Mouse (Mus musculus) spleen, postnatal 36 days (tissue): ENCODE measurements around the gene Crlf1.
"Not testable (repeated sequence)": the region's sequence is repeated elsewhere in the genome, so short reads cannot be mapped to it uniquely, and the experiment has no call there.

Source experiments
- DNase-seq, 2 experiments: peaks; one replicate each; pipeline ENCODE4 v3.0.0; 2022; ENCODE audit warnings: low spot score in 2 of 2, mixed read lengths in 1 of 2

The Crlf1 gene

DNA sequence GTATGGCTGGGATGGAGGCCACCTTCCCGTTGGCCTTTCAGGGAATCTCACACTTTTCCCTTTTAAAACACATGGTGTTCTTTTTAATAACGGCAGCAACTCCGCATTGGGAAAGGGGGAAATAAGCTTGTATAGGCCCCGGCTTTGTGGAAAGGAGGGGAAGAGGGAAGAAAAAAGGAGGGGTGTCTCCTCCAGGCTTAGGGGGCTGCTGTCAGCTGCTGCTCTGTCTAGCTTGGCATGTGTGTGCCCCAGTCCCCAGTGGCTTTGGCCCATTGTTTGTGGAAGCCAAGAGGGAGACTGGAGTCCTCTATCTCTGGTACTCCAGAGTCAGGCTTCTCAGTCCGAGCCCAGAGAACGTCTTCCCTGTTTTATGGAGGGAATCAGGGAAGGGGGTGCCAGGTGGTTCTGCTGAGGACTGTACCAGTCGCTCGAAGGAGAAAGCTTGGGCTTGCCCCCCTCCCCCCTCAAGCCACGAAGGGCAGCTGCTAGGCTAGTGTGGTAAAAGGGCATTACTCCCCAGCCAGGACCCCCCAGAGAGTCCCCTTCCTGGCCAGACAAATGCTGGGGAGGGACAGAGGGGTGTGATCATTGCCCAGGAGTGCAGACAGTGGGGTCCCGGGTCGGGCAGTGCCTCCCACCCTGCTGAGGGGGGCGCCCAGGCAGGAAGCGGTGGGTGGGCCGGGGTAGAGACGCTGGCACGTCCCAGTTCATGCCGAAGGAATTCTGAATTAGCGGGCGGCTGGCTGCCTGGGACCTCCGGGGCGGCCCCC lies 2.2 kb downstream of the Crlf1 start:
- DNase-seq = no peak

DNA sequence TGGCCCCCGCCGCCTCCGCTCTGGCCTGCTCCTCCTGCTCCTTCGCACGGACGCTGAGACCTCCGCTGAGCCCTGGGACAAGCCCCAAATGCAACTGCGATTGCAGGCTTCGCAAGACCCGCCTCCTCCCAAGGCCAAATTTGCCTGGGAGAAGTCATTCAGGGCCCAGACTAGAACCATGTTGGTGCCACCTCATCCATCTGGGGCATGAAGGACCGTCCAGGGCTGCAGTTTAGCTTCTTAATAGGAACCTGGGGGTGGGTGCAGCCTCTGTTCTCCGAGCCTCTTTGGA lies 2.8 kb downstream of the Crlf1 start:
- DNase-seq = no peak

DNA sequence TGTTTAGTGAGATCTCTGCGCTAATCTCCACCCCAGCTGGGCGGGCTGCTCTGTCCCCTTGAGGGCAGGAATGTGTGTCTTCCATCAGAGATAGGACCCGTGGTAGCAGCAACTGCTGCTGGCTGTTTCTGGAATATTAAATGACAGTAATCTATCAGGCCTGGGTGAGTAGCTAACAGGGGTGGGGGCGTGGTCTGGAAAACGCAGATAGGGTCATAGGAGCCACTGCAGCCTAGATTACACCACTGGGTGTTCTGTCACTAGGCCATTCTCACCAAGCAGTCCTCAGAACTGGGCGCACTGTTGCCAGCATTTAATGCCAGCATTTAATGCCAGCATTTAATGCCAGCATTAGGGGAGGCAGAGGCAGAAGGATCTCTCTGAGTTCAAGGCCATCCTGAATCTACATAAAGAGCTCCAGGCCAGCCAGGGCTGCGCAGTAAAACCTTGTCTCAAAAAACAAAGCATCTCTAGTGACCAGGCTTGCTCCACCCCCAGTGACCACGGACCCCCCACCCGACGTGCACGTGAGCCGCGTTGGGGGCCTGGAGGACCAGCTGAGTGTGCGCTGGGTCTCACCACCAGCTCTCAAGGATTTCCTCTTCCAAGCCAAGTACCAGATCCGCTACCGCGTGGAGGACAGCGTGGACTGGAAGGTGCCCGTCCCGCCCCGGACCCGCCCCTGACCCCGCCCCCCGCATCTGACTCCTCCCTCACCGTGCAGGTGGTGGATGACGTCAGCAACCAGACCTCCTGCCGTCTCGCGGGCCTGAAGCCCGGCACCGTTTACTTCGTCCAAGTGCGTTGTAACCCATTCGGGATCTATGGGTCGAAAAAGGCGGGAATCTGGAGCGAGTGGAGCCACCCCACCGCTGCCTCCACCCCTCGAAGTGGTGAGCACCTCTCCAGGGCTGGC lies 7.7 kb downstream of the Crlf1 start:
- peak in 1 of 2 experiments; percentile 45 for DNase-seq

DNA sequence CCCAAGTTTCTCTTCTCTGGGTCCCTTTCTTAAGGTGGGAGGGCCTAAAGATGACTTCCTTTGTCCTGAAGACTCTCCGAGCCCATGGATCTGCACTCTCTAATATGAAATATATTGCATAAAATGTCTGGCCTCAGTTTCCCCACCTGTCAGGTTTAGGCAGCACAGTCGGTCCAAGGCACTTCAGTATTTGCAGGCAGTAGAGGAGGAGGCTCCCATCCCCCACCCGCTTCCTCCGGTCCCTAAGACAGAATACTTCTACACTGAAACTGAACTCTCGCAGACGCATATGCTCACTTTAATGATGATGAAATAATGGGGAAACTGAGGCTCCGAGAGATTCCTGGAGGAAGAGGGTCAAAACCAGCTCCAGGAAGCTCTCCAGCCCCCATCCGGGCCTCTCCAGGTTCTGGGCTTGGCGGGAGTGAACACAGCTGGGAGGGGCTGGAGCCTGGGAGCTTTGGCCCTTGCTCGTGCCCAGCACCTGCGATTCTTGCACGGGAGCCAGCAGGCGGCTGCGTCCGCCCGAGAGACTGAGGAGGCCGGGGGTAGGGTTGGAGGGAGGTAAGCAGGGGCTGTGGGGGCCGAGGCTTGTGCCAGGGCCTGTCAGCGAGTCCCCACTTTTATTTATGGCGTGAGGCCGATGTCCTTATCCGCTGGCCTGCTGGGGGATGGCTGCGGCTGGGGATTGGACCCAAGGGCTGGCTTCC lies 9.0 kb downstream of the Crlf1 start:
- no peak for DNase-seq

DNA sequence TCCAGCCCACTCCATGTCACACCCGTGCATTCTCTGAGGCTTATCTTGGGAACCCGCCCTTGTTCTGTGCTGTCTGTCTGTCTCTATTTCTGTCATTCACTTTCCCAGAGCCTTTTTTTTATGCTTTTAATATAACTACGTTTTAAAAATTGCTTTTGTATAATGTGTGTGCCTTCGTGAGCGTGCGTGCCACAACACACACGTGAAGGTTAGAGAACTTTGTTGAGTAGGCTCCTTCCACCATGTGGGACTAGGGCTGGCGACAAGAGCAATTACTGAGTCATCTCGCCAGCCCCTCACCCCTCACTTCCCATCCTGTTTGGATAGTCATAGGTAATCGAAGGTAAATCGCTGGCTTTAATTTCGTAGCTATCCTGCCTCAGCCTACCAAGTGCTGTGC lies 9.6 kb downstream of the Crlf1 start:
- no peak for DNase-seq

DNA sequence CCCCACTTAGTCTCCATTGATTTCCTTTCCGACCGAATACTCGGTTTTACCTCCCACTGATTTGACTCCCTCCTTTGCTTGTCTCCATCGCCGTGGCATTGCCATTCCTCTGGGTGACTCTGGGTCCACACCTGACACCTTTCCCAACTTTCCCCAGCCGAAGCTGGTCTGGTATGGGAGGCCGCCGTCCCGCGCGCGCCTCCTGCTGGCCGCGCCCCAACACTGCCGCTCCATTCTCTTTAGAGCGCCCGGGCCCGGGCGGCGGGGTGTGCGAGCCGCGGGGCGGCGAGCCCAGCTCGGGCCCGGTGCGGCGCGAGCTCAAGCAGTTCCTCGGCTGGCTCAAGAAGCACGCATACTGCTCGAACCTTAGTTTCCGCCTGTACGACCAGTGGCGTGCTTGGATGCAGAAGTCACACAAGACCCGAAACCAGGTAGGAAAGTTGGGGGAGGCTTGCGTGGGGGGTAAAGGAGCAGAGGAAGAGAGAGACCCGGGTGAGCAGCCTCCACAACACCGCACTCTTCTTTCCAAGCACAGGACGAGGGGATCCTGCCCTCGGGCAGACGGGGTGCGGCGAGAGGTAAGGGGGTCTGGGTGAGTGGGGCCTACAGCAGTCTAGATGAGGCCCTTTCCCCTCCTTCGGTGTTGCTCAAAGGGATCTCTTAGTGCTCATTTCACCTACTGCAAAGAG lies 10.2 kb downstream of the Crlf1 start:
- DNase-seq = peak; percentile 34 to 49

DNA sequence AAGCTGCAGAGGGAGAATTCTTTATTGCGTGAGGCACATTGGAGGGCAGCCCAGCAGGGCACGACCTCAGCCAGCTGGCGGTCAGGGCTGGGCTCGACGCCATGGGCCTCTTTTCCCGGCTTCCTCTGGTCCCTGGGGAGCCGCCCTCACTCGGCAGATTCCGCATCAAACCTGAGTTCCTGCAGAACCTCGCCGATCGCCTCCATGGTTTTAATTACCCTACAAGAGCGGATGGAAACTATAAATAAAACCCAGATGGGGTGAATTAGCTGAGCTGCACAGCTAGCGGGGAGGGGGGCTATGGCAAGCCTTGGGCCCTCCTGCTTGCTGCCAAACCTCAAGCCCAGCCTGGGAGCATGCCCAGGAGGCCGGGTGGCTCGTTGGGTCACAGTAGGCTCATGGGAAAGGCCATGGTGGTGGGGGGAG lies 11.3 kb downstream of the Crlf1 start:
- no peak for DNase-seq

DNA sequence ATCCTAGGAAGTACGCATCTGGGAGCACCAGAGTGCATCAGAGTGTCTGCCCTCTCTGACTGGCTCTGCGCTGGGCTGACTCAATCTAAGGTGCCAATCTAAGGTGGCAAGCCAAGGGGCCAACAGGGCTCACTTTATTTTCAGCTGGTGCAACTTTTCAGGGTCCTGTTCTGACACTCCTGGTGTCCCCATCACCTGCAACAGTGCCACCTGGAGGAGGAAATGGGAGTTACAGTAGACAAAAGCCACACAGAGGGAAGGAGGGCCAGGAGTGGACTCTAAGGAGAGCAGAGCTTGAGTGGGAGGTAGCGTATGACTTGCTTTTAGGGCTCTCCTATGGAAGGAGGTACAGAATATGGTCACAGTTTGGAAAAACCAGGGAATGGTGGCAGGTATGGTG lies 11.9 kb downstream of the Crlf1 start:
- peak; percentile 69 to 79 for DNase-seq

DNA sequence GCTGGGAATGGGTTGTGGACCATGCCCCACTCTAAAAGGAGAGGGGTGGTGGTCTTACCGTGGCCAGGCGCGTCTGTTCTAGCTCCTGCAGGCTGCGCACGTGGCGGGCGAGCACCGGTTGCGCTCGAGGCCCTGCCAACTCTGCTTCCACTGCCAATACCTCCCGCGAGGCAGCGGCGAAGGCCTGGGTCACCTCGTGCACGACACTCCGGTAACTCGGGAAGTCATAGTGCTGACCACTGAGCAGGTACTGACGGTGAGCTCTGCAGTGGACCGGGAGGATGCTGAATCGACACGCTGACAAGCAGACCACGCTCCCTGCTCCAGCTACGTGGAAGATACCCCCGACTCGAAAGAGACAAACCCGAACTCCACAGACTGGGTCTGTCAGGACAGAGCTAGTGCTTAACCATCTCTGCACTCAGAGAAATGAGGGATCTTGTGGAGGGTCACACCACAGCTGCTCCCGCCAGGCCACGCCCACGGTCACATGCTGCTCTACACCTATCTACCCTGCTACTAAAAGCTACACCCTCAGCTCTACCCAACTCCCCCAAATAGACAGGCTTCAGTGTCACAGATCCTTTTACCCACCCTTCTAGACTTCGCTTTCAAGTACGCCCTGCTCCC lies 12.9 kb downstream of the Crlf1 start:
- DNase-seq = no peak

DNA sequence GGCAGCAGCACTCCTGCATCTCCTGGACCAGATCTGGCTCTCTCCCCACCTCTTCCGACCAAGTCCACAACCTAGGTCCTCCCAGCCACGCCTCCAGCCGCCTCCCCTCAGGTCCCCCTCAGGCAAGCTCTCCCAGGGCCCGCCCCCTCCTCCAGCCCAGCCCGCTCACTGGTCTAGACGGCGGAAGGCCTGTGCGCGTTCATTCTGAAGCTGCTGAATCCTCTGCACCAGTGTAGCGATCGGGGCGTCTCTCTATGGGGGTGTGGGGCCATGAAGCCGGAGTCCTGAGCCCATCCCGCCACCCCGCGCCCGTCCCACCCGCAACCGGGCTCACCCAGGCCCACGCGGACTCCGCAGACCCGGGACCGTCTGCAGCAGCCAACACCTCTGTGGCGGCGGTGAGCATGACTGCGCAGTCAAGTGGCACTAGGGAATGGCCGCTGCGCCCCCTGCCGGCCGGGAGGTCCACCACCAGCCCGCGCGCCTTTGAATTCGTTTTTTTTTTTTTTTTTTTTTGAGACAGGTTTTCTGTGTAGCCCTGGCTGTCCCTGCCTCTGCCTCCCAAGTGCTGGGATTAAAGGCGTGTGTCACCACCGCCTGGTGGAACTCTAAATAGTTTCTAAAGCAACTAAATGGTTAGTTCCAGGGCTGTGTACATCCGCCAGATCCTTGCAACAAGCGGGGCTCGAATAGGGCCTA lies 13.5 kb downstream of the Crlf1 start, which contains the start of gene Rex1bd:
Rex1bd (minus strand) TSS at position 425 of the 699 bp plus-strand sequence.
- DNase-seq = peak; percentile 94 to 95

DNA sequence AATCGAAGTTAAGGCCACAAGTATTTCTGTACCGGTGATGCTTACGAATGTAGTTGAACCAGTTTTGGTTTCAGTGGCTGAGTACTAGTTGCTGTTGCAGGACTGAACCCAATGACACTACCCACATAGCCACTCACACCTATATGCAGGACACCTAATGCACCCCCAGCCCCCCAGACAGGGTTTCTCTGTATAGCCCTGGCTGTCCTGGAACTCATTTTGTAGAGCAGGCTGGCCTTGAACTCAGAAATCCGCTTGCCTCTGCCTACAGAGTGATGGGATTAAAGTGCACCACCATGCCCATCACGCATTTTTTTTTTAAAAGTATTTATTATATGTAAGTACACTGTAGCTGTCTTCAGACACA lies 14.1 kb downstream of the Crlf1 start:
- DNase-seq = no peak

DNA sequence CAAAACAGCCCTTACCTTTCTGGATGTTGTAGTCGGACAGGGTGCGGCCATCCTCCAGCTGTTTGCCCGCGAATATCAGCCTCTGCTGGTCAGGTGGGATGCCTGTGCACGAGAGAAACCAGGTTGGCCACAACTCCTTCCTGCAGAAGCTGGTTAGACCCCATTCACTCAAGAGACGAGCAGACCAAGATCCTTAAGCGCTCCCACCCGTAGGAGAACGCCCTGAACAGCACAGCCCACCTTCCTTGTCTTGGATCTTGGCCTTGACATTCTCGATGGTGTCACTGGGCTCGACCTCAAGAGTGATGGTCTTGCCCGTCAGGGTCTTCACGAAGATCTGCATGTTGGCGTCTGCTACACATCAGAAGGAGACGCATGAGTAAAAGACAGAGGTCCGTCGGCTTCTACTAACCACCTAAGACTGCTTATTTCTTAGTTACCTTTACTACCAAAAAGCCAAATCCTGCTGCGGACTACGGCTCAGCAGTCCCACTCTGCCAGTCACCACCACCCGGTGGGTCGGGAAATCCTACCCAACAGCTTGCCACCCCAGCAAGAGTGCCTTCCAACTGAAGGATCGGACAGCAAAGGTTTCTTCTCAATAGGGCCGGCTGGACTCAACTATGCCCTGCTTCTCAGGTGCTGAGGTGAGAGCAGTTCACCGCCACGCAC lies 16.5 kb downstream of the Crlf1 start:
- DNase-seq = no peak

DNA sequence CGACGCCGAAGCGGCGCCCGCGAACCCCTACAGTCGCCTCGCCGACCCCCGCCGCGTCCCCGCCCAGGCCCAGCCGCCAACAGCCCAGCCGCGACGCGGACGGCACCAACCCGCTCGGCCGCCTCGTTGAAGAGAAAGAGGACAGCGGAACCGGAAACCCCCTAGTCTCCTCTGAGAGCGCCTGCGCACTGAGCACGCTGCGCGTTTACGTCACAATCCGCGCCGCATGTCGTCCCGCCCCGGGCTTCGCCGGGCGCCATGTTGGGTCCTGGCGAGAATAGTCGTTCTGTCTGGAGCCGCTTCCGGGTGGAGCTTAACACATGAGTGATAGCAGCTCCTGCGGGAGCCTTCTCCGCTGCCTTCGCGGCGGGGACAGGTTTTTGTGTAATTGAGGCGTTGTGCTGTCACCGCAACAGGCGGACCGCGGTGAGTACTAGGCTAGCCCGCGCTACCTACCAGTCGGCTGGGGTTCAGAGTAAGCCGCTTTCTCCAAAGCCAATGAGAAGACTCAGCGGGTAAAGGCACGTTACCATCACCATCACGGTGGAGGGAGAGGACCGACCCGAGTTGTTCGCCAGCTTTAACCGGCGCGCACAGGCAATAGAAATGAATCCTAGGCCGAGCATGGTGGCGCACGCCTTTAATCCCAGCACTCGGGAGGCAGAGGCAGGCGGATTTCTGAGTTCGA lies 17.4 kb downstream of the Crlf1 start, which contains the start of gene Uba52:
Uba52 (minus strand) TSS at position 574 of the 688 bp plus-strand sequence.
- peak; percentile 97 to 98 for DNase-seq

DNA sequence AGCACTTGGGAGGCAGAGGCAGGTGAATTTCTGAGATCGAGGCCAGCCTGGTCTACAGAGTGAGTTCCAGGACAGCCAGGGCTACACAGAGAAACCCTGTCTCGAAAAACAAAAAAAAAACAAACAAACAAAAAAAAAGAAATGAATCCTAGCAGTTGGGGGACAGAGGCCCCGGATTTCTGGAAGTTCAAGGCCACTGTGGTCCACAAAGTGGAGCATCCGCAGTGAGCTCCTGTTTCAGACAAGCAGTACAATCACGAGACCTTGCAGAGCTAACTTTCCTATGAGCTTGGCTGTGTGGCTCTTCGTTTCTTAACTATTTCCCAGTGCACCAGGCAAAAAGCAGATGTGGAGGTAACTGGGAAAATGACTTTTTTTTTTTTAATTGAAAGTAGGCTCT lies 18.2 kb downstream of the Crlf1 start:
- DNase-seq = not testable (repeated sequence)

DNA sequence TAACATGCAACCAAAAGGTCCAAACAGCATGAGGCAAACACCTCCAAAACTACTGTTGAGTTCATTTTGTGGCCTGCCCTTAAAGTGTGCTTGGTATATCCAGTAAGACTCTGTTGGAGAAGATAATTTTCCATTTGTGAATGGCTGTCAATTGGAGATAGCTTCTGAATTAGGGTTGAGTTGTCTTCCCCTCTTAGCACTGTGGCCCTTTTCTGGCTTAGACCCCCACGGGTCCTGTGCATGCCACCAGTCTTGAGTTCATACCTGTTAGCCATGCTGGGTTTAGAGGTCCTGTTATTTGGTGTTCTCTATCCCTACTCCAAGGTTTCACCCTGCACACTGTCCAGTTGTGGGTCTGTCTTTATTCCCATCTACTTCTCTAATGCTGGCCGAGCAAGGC lies 18.8 kb downstream of the Crlf1 start:
- no peak for DNase-seq

DNA sequence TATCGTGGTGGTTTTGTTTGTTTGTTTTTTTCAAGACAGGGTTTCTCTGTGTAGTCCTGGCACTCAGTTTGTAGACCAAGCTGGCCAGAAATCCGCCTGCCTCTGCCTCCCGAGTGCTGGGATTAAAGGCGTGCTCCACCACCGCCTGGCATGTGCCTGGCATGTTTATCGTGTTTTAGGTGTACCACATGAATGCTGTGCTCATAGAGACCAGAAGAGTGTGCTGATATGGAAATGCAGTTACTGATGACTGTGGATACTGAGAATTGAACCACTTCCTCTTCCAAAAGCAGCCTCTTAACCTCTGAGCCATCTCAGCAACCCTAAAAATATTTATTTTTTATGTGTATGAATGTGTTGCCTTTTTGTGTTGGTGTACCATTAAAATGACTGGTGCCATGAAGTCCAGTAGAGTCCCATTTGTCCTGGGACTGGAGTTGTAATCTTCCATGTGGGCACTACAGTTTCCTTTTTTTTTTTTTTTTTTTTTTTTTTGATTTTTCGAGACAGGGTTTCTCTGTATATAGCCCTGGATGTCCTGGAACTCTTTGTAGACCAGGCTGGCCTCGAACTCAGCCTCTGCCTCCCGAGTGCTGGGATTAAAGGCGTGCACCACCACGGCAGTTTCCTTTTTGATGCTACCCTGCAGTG lies 19.4 kb downstream of the Crlf1 start:
- no peak for DNase-seq

DNA sequence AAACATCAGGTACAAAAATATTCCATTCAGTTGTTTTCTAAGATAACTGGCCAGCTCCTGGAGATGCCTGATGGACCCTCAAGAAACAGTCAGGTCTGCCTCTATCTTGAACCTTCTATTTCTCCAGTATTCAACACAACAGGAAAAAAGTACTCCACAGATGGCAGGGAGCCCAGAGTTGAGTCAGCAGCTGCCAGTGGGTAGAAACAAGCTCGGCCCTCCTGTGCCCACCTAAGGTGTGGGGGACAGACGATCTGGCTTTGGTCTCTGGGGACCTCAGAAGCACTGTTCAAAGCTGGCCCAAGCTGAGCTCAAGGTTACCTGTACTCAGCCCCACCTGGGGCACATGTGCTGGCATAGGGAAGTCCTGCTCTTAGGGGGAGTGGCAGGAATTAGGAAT lies 20.5 kb downstream of the Crlf1 start:
- DNase-seq = no peak

DNA sequence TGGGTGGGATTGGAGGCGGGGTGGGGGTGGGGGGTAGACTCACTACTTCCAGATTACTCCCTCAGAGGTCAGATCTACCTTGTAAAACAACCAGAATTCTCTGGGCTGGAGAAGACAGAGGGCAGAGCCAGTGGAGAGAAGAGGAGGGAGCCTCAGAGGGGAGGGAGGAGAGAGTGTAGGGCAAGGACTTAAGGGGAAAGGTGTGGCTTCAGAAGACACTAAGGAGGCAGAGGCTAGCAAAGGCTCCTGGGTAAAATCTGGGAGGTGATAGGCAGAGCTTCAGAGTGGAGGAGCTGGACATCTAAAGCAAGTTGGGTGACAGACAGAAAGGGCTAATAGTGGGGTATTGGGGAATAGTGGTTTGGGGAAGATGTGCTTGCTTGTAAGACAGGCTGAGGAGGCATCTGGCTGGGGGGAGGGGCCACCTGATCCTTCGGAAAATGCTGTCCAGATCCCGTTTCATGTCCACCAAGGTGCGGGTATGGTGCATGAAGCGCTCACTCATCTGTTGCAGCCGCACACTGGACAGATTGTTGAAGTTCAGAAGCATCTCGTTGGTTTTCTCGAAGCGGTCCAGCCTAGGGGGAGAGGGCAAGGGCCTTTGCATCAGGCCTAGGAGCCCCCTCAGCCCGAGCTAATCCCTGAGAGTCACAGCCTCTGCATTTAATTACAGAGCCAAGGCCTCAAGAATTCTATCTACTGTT lies 25.1 kb downstream of the Crlf1 start:
- no peak for DNase-seq
